Mouse (Mus musculus): ENCODE measurements around the gene Chchd3.

DNA sequence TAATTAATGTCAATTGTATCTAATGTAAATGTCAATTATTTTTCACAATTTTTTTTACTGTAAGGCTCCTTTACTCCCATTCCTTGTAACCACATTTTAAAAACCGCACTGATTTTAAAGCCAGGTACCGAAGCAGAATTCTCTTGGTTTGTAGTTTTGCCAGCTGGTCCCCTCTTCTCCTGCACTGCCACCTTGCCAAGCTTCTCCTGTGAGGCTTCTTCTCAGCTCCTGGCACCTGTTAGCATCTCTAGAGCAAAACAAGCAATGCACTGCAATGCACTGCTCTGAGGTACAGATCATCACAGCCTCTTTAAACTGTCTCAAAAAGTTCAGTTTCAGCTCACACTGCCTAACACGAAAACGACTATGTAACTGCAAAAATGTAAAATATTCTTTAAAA lies 116.4 kb downstream of the Chchd3 start:
- TF ChIP-seq POLR2A (IDR thresholded peaks at IDR 0.05; ENCODE audit: low read depth, low read length): no peak
- no peak for TF ChIP-seq CTCF (conservative IDR thresholded peaks at IDR 0.05; ENCODE audit: insufficient read depth, insufficient read length, low read depth, low read length)

Measured in kidney, adult 2 months (tissue).